Mouse (Mus musculus): ENCODE results near the gene Ndufaf5.
"Not testable (repeated sequence)": the region's sequence is repeated elsewhere in the genome, so short reads cannot be mapped to it uniquely, and the experiment has no call there.

- not testable (repeated sequence) for TF ChIP-seq CTCF (IDR thresholded peaks at IDR 0.05; ENCODE audit: low read depth, low read length); POLR2A (IDR thresholded peaks at IDR 0.05; ENCODE audit: extremely low read depth, insufficient read depth, low read length)
These were observed 15.3 kb downstream of the Ndufaf5 start for GRCm38 (mm10) chr2:140185685-140186210.
